Mouse (Mus musculus): ENCODE data around the gene Gm10999. TPM values are rescaled to one million over a fixed set of nuclear protein-coding genes. Genes with fewer than 3 reads are reported as not detected.
"Not testable (repeated sequence)": the region's sequence is repeated elsewhere in the genome, so short reads cannot be mapped to it uniquely, and the experiment has no call there.

Gm10999 gene
- total RNA-seq (2021) = not detected

GRCm38 (mm10) chr8:129131561-129131960 lies at the start of gene Gm10999:
Gm10999 (minus strand) TSS chr8:129131661.
- no peak for DNase-seq

GRCm38 (mm10) chr8:129133475-129133874 lies 2.0 kb upstream of the Gm10999 start:
- no peak for DNase-seq

- DNase-seq = not testable (repeated sequence)
Measured at GRCm38 (mm10) chr8:129115761-129116160, 15.7 kb downstream of the Gm10999 start.

Other genes starting within 250 kb of the Gm10999 start
- gene Ccdc7a, start 66.1 kb downstream of the Gm10999 start, total RNA-seq (2021) = not detected
- not detected for gene Ccdc7b, start 64.5 kb downstream of the Gm10999 start, total RNA-seq (2021)
- gene 2610044O15Rik8, start 102.7 kb upstream of the Gm10999 start, total RNA-seq (2021) = 10 to 100 TPM; 14.4 to 15.7 TPM

Measured in heart, postnatal 4 days (tissue).